ENCODE assay signal across 8 mouse cellular contexts in genomic region chr17:83631783-83632652, GRCm38 (mm10). TPM values are rescaled to one million over a fixed set of nuclear protein-coding genes. Genes with fewer than 3 reads are reported as not detected.
DNase-seq lines count a peak whose midpoint lies in the region; ATAC-seq lines count a peak whose summit lies in the region.

Kcng3 (minus strand) TSS chr17:83631895.

- H3K27ac ChIP-seq in embryonic facial prominence, embryonic 13.5 days, result no peak within 1 kb of the TSS

- peak within 1 kb of the TSS; percentile 62 for H3K9ac ChIP-seq in embryonic facial prominence, embryonic 13.5 days

- peak; percentile 28 to 44 for DNase-seq in CD8-positive naive resting alpha-beta T cell, adult 2 months (ENCODE audit: low read depth in 2 of 2, low spot score in 2 of 2)
- peak; percentile 32 for DNase-seq in Muller cell, postnatal 12 days (ENCODE audit: inconsistent ontology term)
- peak; percentile 17 for DNase-seq in heart, postnatal 4 days
- DNase-seq in left cerebral cortex, adult 8-10 months (ENCODE audit: low spot score in 2 of 2), result peak; percentile 37 to 42
- peak; percentile 47 for DNase-seq in right cerebral cortex, postnatal 14 days

- no peaks in the 10 kb centered on the region for H3K36me3 ChIP-seq in embryonic facial prominence, embryonic 13.5 days

- H3K4me2 ChIP-seq in embryonic facial prominence, embryonic 13.5 days, result peak within 1 kb of the TSS; percentile 93

- H3K4me3 ChIP-seq in embryonic facial prominence, embryonic 13.5 days, result peak within 1 kb of the TSS; percentile 61

- H3K4me1 ChIP-seq in embryonic facial prominence, embryonic 13.5 days, result peaks cover 30% of the 10 kb centered on the region

- WGBS in embryonic facial prominence, embryonic 13.5 days, result under 1% methylated on average over 84 of the region's 86 CpGs

- no peaks in the 10 kb centered on the region for H3K9me3 ChIP-seq in embryonic facial prominence, embryonic 13.5 days

- H3K27me3 ChIP-seq in embryonic facial prominence, embryonic 13.5 days, result peaks cover 81% of the 10 kb centered on the region

- ATAC-seq in embryonic facial prominence, embryonic 13.5 days (ENCODE audit: insufficient number of reproducible peaks, insufficient read depth, low FRiP score, low TSS enrichment, low read depth), result peak; percentile 76; the same call in 1 of the 2 replicates
- peak; percentile 21; the same call in 1 of the 2 replicates for ATAC-seq in megakaryocyte progenitor cell, adult 5-6 weeks (replicated peaks; ENCODE audit: poor library complexity)
- no peak for ATAC-seq in monocyte, adult 5-6 weeks (replicated peaks; ENCODE audit: insufficient number of reproducible peaks, low FRiP score, low TSS enrichment, poor library complexity, severe bottlenecking)

RNA-seq across cellular contexts. Expression of gene Kcng3, which starts in this region (rescaled TPM):
- not detected in 2 replicates for polyA plus RNA-seq in embryonic facial prominence, embryonic 13.5 days (2015; fragmentation: Nextera tagmentation; extraction: Ambion mirVana)
- not detected for total RNA-seq in heart, postnatal 4 days (2021)
- total RNA-seq in left cerebral cortex, adult 8-10 months (2022), result 10 to 100 TPM; 11.2 to 13.0 (median 11.9) TPM
- total RNA-seq in megakaryocyte progenitor cell, adult 5-6 weeks (2015), result 0.02 TPM in 1 of 2 replicates, not detected in the other
- not detected in 2 replicates for total RNA-seq in megakaryocyte progenitor cell, adult 5-6 weeks (2017)
- not detected in 3 replicates for total RNA-seq in monocyte, adult 5-6 weeks (2017)

Comparison
In these comparisons a context has a peak if more than half of its experiments do, and no peak if none do; other contexts are left out.
1. RNA of gene Kcng3 (total RNA-seq): 11.2 to 13.0 TPM in left cerebral cortex, adult 8-10 months; 0.02 TPM in megakaryocyte progenitor cell, adult 5-6 weeks, not detected in heart, postnatal 4 days and not detected in monocyte, adult 5-6 weeks; every median in the first group is over 10 times any median in the second.
2. Peak in ATAC-seq, H3K4me3 ChIP-seq, H3K9ac ChIP-seq and H3K4me2 ChIP-seq in embryonic facial prominence, embryonic 13.5 days; RNA of the gene not detected or under 1 TPM.
3. Peak in DNase-seq in heart, postnatal 4 days; RNA of the gene not detected or under 1 TPM.
4. Peak in ATAC-seq in megakaryocyte progenitor cell, adult 5-6 weeks; RNA of the gene not detected or under 1 TPM.
5. Peak in every context shown above with its lines, with median percentiles within 50 percentile points of each other: DNase-seq.